Mouse (Mus musculus): ENCODE measurements at regions not wholly inside any gene's neighbourhood (a gene's known extent, or its start where the extent isn't known, plus 50 kb on each side); places are given as distances from the start of the nearest gene placed in this dataset.

- TF ChIP-seq CTCF (IDR thresholded peaks at IDR 0.05; ENCODE audit: extremely low read depth, insufficient read depth, low read length) = no peak
- no peak for TF ChIP-seq POLR2A (IDR thresholded peaks at IDR 0.05; ENCODE audit: extremely low read depth, insufficient read depth, low read length)
Observed at GRCm38 (mm10) chr10:21462915-21463314, 85.8 kb downstream of the Aldh8a1 start.
